Mouse (Mus musculus) heart, embryonic 12.5 days (tissue): Measurements from ENCODE around the gene Tdrd5. TPM values are rescaled to one million over a fixed set of nuclear protein-coding genes. Genes with fewer than 3 reads are reported as not detected.
"Not testable (repeated sequence)": the region's sequence is repeated elsewhere in the genome, so short reads cannot be mapped to it uniquely, and the experiment has no call there.

Source experiments
- ATAC-seq: fragments of 200-750 bp; cut with Nextera tagmentation; 2 replicates; pipeline ENCODE4 v1.8.0; 2017; ENCODE audit warnings: moderate TSS enrichment, moderate library complexity; ENCODE audit not compliant: insufficient number of reproducible peaks, low FRiP score
- H3K27ac ChIP-seq: fragments of 300-500 bp; sonication (generic); 2 replicates; pipeline ENCODE4 v1.5.1; 2016; ENCODE audit warnings: mild to moderate bottlenecking, moderate library complexity; ENCODE audit not compliant: poor library complexity, severe bottlenecking
- H3K27me3 ChIP-seq: fragments of 300-500 bp; sonication (generic); replicated peaks from 2 replicates; pipeline ENCODE4 v1.6.1; 2016; ENCODE audit warnings: mild to moderate bottlenecking, moderate library complexity
- H3K36me3 ChIP-seq: fragments of 300-500 bp; sonication (generic); 2 replicates; pipeline ENCODE4 v1.6.1; 2016; ENCODE audit warnings: mild to moderate bottlenecking, moderate library complexity
- H3K4me1 ChIP-seq: fragments of 300-500 bp; sonication (generic); replicated peaks from 2 replicates; pipeline ENCODE4 v1.6.1; 2016; ENCODE audit warnings: mild to moderate bottlenecking
- H3K4me2 ChIP-seq: fragments of 300-500 bp; sonication (generic); 2 replicates; pipeline ENCODE4 v1.6.1; 2016; ENCODE audit warnings: mild to moderate bottlenecking, moderate library complexity
- H3K4me3 ChIP-seq: fragments of 300-500 bp; sonication (generic); 2 replicates; pipeline ENCODE4 v1.5.1; 2016; ENCODE audit warnings: mild to moderate bottlenecking
- H3K9ac ChIP-seq: fragments of 300-500 bp; sonication (generic); 2 replicates; pipeline ENCODE4 v1.6.1; 2016; ENCODE audit warnings: mild to moderate bottlenecking, moderate library complexity
- H3K9me3 ChIP-seq: fragments of 300-500 bp; sonication (generic); replicated peaks from 2 replicates; pipeline ENCODE4 v1.6.1; 2016; ENCODE audit warnings: mild to moderate bottlenecking, moderate library complexity
- WGBS: fragments of 180-500 bp; shearing (Covaris S2); methylation state at CpG from one replicate; pipeline ENCODE4 v1.1.7; 2016; 5-methylcytosine and 5-hydroxymethylcytosine counted together
- polyA plus RNA-seq: library from polyadenylated mRNA; unstranded; fragments of >200 nt; fragmentation: Nextera tagmentation; extraction: Ambion mirVana; gene quantifications from 2 replicates; pipeline ENCODE4 v1.2.1, GENCODE M21; 2016

Gene Tdrd5
- polyA plus RNA-seq, 1 experiment from 2014 or later = 0.10 TPM

- Histone ChIP-seq H3K9me3 (no peaks in the 10 kb centered on the region), H3K4me1 (no peaks in the 10 kb centered on the region), H3K9ac (no peak overlapping the region), H3K4me2 (no peak overlapping the region), H3K4me3 (no peak overlapping the region), H3K27me3 (no peaks in the 10 kb centered on the region), H3K27ac (no peak overlapping the region), H3K36me3 (no peaks in the 10 kb centered on the region)
- no peak for ATAC-seq
- 77% methylated on average over 4 of the region's 4 CpGs for WGBS
Observed at GRCm38 (mm10) chr1:156254866-156255265, 48.6 kb downstream of the Tdrd5 start.

GRCm38 (mm10) chr1:156251096-156251495 is 52.4 kb downstream of the Tdrd5 start:
- 74% methylated on average over 4 of the region's 4 CpGs for WGBS
- H3K27me3 ChIP-seq, H3K4me3 ChIP-seq, H3K4me2 ChIP-seq, H3K36me3 ChIP-seq, H3K27ac ChIP-seq, H3K9me3 ChIP-seq, H3K9ac ChIP-seq, ATAC-seq, H3K4me1 ChIP-seq: not testable (repeated sequence)

GRCm38 (mm10) chr1:156247893-156248292 is 55.6 kb downstream of the Tdrd5 start:
- H3K4me3 ChIP-seq = no peak overlapping the region
- no peaks in the 10 kb centered on the region for H3K4me1 ChIP-seq
- H3K27ac ChIP-seq = no peak overlapping the region
- 0 out of 2 replicates have a peak, but pooled peaks cover 3% of the 10 kb centered on the region for H3K27me3 ChIP-seq
- H3K9ac ChIP-seq = no peak overlapping the region
- H3K9me3 ChIP-seq = no peaks in the 10 kb centered on the region
- H3K4me2 ChIP-seq = no peak overlapping the region
- no peaks in the 10 kb centered on the region for H3K36me3 ChIP-seq
- no peak for ATAC-seq
- WGBS = 71% methylated on average over 3 of the region's 3 CpGs

GRCm38 (mm10) chr1:156241713-156242348 is 61.6 kb downstream of the Tdrd5 start:
- WGBS = 10% methylated on average over 14 of the region's 14 CpGs
- no peak for ATAC-seq

GRCm38 (mm10) chr1:156241035-156241434 is 62.4 kb downstream of the Tdrd5 start:
- Histone ChIP-seq H3K9ac (no peak overlapping the region), H3K4me1 (no peaks in the 10 kb centered on the region), H3K36me3 (no peaks in the 10 kb centered on the region), H3K27ac (no peak overlapping the region), H3K4me2 (no peak overlapping the region), H3K4me3 (no peak overlapping the region), H3K27me3 (0 out of 2 replicates have a peak, but pooled peaks cover 9% of the 10 kb centered on the region), H3K9me3 (no peaks in the 10 kb centered on the region)
- no peak for ATAC-seq
- WGBS = 35% methylated on average over 2 of the region's 2 CpGs

More at GRCm38 (mm10) chr1:156241713-156242348, 61.6 kb downstream of the Tdrd5 start:
- Histone ChIP-seq H3K27me3 (0 out of 2 replicates have a peak, but pooled peaks cover 9% of the 10 kb centered on the region), H3K4me2 (no peak overlapping the region), H3K9me3 (no peaks in the 10 kb centered on the region), H3K27ac (no peak overlapping the region), H3K4me1 (no peaks in the 10 kb centered on the region), H3K36me3 (no peaks in the 10 kb centered on the region), H3K4me3 (no peak overlapping the region), H3K9ac (no peak overlapping the region)

- no peak overlapping the region for H3K4me2 ChIP-seq
- H3K9me3 ChIP-seq = 0 out of 2 replicates have a peak, but pooled peaks cover 3% of the 10 kb centered on the region
- ATAC-seq = peak; percentile 9; the same call in 1 of the 2 replicates
- H3K27me3 ChIP-seq = no peaks in the 10 kb centered on the region
- no peak overlapping the region for H3K4me3 ChIP-seq
- H3K36me3 ChIP-seq = no peaks in the 10 kb centered on the region
- H3K9ac ChIP-seq = no peak overlapping the region
- WGBS = 88% methylated on average over 6 of the region's 6 CpGs
- peak overlapping the region; percentile 55 for H3K27ac ChIP-seq
- peaks cover 22% of the 10 kb centered on the region for H3K4me1 ChIP-seq
Observed at GRCm38 (mm10) chr1:156231122-156231521, 72.3 kb downstream of the Tdrd5 start.

- WGBS = 34% methylated on average over 9 of the region's 9 CpGs
- Histone ChIP-seq H3K9me3 (0 out of 2 replicates have a peak, but pooled peaks cover 3% of the 10 kb centered on the region), H3K4me1 (peaks cover 22% of the 10 kb centered on the region), H3K27me3 (no peaks in the 10 kb centered on the region), H3K36me3 (no peaks in the 10 kb centered on the region), H3K27ac (peak overlapping the region; percentile 55), H3K4me3 (no peak overlapping the region), H3K4me2 (peak overlapping the region; percentile 8; the same call in 1 of the 2 replicates), H3K9ac (no peak overlapping the region)
- ATAC-seq = peak; percentile 63
Observed at GRCm38 (mm10) chr1:156230339-156231089, 73.0 kb downstream of the Tdrd5 start.

- H3K4me1 ChIP-seq = peaks cover 22% of the 10 kb centered on the region
- 22% methylated on average over 7 of the region's 7 CpGs for WGBS
- H3K36me3 ChIP-seq = no peaks in the 10 kb centered on the region
- H3K9me3 ChIP-seq = 0 out of 2 replicates have a peak, but pooled peaks cover 3% of the 10 kb centered on the region
- ATAC-seq = peak; percentile 51; the same call in 1 of the 2 replicates
- H3K4me3 ChIP-seq = no peak overlapping the region
- no peak overlapping the region for H3K9ac ChIP-seq
- no peak overlapping the region for H3K27ac ChIP-seq
- no peak overlapping the region for H3K4me2 ChIP-seq
- H3K27me3 ChIP-seq = no peaks in the 10 kb centered on the region
Observed at GRCm38 (mm10) chr1:156229448-156229847, 74.0 kb downstream of the Tdrd5 start.

GRCm38 (mm10) chr1:156228728-156229127 is 74.7 kb downstream of the Tdrd5 start:
- Histone ChIP-seq H3K36me3 (no peaks in the 10 kb centered on the region), H3K4me1 (peaks cover 22% of the 10 kb centered on the region), H3K27ac (no peak overlapping the region), H3K4me2 (no peak overlapping the region), H3K4me3 (no peak overlapping the region), H3K27me3 (no peaks in the 10 kb centered on the region), H3K9ac (no peak overlapping the region), H3K9me3 (no peaks in the 10 kb centered on the region)
- WGBS = 80% methylated on average over 4 of the region's 4 CpGs
- no peak for ATAC-seq

- Histone ChIP-seq H3K27me3 (no peaks in the 10 kb centered on the region), H3K9me3 (no peaks in the 10 kb centered on the region), H3K4me2 (no peak overlapping the region), H3K9ac (no peak overlapping the region), H3K4me1 (peaks cover 39% of the 10 kb centered on the region), H3K4me3 (no peak overlapping the region), H3K36me3 (no peaks in the 10 kb centered on the region), H3K27ac (no peak overlapping the region)
- WGBS = 46% methylated on average over 5 of the region's 5 CpGs
- ATAC-seq = no peak
Observed at GRCm38 (mm10) chr1:156226903-156227302, 76.6 kb downstream of the Tdrd5 start.

GRCm38 (mm10) chr1:156222205-156223000 is 81.1 kb downstream of the Tdrd5 start:
- WGBS = 32% methylated on average over 13 of the region's 13 CpGs
- peak overlapping the region; percentile 61 for H3K27ac ChIP-seq
- no peaks in the 10 kb centered on the region for H3K27me3 ChIP-seq
- H3K4me2 ChIP-seq = peak overlapping the region; percentile 42
- ATAC-seq = peak; percentile 90
- no peaks in the 10 kb centered on the region for H3K9me3 ChIP-seq
- no peaks in the 10 kb centered on the region for H3K36me3 ChIP-seq
- H3K9ac ChIP-seq = peak overlapping the region; percentile 43; the same call in 1 of the 2 replicates
- peaks cover 55% of the 10 kb centered on the region for H3K4me1 ChIP-seq
- H3K4me3 ChIP-seq = no peak overlapping the region
